Mouse (Mus musculus) yolk sac, embryonic 10.5 days (tissue): ENCODE results near the gene Clasp1.

Source experiments
- DNase-seq: peaks from one replicate; pipeline ENCODE4 v3.0.0-alpha.2; 2017; ENCODE audit warnings: low spot score

Gene Clasp1

DNA sequence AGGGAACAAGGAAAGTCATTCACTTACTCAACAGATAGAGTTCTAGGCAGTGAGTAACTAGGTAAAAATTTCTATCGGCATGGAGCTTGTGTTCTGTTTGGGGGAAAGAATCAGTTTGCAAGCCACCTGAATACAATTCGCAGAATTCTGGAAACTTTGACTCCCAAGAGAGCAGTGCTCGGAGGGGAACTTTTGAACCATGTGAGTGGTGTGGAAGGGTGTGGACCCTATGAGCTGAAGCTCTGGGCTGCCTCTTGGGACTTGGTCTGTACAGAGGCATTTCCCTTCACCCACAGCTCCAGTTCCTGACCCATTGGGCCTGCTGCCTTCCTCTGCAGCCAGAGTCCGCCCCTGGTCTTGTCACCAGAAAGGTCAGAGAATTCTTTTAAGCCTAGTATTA, 64.7 kb downstream of the Clasp1 start:
- DNase-seq, result no peak

DNA sequence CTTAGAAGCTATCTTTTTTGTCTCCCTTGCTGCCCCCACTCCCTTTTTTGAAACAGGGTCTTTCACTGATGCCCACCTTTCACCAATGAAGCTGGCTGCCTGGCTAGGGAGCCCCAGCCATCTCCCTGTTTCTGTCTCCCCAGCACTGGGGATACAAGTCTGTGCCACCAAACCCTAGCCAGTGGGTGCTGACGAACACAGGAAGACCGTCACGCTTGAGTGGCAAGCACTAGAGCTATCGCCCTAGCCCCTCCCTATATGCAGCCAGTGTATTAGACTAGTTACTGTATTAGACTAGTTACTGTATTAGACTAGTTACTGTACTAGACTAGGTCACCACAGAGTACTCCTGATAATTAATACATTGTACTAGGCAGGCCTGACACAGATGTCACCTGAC, 66.0 kb downstream of the Clasp1 start:
- DNase-seq, result no peak

DNA sequence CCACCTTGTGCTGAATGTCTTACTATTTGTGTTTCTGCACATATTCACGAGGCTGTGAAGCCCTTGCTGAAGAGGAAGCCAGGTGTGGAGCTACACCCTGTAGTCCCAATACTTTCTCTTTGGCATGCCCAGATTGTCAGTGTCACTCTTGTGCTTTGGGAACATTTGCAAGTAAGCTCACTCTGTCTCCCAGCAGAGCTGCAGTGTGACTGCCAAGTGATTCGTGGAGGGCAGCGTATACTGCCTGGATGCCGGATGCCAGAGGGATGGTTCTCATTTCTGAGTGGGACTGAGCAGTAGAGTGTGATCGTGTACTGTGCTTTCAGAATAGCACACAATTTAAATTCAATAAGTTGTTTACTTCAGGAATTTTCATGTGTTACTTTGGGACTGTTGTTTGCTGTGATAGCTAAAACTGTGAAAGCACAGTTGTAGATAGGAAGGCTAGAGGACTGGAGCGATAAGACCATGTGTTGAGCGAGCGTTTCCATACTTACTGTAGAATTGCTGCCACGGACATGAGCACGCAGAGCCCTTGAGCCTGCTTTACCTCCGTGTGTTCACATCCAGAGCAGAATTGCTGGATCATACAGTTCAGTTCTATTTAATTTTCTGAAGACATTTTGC, 68.5 kb downstream of the Clasp1 start:
- DNase-seq, result no peak

DNA sequence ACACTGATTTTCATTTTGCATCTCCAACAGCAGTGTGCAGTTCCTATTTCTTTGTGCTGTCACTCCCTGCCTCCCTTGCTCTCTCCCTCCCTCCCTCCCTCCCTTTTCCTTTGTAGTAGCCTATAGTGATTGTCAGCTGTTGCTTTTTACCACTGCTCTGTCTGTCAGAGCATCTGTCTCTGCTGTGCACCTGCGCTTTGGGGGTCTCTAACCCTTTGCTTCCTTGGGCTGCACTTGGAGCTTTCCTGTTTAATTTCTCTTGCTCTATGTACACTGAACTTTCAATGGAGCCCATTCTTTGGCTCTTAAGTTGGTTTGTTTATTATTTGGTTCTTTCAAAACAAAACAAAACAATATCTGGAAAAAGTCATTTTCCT, 69.0 kb downstream of the Clasp1 start:
- no peak for DNase-seq

DNA sequence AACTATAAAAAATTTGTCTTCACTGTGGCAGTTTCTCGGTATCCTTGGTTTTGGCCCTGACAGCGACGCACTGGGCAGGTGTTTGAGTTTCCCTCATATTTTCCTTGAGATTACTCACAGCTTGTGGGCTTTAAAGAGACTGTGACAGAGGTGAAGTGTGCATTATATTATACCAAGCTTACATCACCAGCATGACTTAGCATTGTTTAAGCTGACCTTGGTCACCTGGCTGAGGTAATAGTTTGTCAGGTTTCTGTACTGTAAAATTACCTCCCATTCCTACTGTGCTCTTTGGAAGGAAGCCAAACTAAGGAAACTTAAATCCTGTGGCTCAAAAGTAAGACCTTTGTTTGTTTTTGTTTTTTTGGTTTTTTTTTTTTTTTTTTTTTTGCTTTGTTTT, 69.4 kb downstream of the Clasp1 start:
- DNase-seq, result no peak

DNA sequence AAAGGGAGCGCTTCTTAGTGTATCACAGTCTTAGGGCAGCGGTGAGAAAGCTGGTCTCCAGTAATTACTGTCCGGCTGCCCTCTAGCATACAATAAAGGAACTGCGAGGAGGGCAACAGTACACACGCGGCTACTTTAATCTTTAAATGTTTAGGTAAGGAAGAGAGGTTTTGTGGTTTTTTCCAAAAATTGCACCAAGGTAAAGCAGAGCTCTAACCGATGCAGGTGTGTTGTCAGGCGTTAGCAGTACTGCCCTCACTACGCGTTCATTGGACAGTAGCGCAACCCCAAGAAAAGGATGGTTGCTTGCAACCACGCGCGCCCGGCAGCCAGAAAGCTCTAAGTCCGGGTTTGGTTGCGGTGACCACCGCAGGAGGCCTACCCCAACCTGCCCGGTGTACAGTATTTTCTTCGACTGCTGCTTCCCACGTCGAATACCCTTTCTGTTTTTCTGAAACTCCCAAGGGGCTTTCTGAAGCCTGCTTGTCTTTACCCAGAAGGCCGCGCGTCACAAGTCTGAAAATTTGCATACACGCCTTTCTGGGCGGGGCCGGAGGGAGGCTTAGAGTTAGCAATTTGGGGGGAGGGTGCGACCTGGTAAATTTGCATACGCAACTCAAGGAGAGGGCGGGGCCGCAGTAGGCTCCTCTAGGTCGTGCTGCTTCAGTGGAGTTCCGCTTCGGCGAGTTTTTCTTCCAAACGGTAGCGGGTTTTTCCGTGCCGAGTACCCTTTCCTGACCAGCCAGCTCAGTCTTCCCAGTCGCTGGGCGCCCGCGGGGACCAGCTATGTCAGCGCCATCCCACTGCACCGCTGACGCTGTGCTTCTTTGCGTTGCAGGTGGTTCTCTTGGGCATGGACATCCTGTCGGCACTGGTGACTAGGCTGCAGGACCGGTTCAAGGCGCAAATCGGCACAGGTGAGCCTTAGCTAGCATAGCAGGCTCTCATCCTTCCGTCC, 70.4 kb downstream of the Clasp1 start:
- DNase-seq, result peak; percentile 95

DNA sequence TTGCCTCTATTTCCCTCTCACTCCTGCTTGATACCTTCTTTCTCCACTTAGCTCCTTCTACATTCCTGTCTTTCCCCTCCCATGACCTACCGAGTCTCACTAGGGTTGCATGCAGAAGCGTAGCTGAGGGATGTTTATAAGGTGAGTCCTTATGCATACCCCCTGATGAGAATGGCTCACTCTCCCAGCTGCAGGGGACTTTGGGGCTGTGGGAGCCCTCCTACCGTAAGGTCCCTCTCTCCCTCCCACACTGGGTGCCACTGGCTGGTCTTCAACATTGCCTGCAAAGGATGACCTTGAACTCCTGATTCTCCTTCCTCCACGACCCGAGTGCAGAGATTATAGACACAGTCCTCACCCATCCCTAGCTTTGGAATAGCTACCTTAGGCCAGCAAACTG, 71.9 kb downstream of the Clasp1 start:
- DNase-seq, result no peak

DNA sequence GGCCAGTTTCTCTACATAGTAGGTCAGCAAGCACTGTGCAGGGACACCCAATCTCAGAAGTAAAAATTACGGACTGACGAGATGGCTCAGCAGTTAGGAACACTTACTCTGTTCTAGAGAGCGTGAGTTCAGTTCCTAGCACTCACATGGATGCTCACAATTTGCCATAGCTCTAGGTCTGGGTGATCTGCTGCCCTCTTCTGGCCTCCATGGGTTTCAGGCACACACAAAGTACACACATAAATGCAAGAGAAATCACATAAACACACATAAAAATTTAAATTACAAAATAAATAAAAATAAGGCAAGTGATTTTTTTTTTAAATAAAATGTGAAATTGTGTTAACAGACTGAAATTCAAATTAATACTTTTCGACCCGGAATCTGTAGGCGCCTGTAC, 77.2 kb downstream of the Clasp1 start:
- no peak for DNase-seq

DNA sequence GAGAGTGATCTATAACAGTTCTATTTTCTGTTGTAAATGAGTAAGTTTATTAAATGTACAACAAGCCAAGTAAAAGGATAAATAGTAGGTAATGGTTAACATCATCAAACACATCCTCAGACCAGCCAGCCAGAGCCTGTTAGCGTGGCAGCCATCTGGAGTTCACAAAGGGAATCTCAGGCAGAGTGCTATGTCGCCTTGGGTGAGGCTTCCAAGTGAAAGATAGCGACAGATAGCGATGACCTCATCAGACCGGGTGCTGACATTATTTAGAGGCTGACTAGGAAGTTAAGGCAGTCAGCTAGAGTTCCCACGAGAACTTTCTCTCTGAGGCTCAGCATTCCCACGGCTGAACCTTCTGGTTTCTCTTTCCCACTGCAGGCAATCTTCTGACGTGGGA, 83.5 kb downstream of the Clasp1 start:
- no peak for DNase-seq

DNA sequence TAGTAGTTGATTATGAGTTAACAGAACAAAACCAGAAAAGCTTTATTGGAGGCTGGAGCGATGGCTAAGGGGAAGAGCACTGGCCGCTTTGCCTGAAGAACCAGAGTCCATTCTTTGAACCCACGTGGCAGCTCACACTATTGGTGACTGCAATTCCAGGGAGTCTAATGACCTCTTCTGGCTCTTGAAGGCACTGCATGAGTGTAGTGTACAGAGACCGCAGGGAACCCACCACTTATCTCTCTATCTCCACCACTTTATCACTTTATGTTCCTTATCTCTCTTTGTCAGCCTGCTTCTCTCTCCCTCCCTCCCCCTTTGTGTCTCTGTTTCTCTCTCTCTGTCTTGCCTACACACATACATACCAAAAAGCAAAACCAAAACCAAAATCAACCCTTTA, 88.1 kb downstream of the Clasp1 start:
- peak; percentile 42 for DNase-seq

DNA sequence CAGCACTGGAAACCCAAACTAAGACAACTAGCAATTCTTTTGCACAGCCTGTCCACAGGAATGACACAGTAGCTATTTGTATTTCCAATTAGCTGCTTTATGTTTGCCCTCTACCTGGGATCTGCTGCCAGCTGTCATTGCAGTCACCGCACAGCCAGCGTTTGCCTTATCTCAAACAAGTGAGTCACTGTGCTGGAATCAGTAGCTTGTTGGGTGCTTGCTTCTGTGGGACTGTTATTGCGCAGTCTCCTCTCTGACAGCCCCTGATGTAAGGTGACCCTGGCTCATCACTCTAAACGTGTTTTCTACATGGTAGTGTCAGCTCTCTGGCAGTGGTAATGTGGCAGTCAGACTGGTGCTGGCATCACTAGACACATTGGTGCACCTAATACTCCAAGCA, 90.4 kb downstream of the Clasp1 start:
- DNase-seq, result no peak

DNA sequence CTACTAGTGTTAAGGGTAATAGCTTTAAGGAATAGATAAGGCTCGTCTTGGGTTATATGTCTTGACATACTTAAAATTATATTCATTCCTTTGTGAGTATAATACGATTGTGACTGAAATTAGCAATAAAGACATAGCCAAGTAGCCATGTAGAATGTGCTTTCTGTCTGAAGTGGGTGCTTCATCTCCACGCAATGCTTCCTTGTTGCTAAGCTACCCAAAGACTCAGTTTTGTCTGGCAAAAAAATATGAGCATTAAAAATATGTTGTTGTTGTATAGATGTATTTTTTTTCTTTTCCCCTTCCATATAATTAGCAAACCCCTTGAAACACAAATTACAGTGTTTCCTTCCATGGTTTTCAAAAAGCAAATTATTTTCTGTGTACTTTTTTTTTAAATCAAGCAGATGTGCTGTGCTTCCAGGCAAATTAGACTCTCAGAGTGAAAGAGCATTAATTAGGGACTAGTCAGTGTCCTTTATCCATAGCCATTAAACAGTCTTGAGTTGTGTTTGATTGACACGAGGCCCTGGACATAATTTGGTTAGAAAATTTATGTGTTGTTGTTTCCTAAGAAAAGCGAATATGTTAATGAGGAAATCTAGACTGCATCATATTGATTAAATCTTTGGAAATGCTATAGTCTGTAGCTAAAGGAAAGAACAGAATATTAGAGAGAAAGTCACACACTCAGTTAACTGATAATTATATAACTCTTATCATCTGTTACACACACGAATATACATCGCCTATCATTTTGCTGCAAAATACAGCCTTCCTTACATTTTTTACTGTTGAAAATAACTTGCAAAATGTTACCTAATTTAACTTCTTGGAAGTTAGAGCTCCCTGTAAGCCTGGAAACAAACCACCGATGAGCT, 91.9 kb downstream of the Clasp1 start:
- DNase-seq, result no peak

DNA sequence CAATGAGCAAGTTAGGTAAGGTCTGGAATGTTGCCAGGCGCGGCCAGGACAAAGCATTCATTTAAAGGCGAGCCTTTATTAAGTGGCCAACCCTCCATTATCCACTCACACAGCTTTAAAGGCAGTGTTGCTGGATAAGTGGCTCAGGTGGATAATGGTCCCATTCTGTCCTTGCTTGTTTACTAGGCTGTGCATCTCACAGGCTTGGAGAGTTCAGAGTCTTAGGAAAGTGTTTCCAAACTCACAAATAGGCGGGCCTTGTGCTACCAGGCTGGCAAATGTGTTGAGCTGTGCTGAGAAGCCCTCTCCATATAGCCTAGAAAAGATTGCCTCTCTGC, 92.5 kb downstream of the Clasp1 start:
- no peak for DNase-seq

DNA sequence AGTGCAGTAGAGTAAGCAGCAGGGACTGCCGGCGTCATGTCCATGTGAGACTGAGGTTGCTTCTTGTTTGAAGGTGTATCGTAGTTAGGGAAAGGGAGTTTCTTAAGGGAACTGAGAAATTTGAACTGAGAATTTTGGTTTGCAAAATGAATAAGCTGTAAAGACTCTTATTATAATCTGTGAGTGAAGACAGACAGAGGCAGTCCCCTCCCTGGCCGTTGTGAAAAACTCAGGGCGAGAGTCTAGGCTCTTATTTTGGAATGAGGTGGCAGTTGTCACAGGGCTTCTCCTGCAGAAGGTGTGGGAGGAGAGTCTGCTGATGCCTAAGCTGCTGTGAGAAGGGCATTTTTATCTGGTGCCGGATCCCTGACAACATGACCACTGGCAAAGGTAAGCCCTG, 92.8 kb downstream of the Clasp1 start:
- DNase-seq, result no peak

DNA sequence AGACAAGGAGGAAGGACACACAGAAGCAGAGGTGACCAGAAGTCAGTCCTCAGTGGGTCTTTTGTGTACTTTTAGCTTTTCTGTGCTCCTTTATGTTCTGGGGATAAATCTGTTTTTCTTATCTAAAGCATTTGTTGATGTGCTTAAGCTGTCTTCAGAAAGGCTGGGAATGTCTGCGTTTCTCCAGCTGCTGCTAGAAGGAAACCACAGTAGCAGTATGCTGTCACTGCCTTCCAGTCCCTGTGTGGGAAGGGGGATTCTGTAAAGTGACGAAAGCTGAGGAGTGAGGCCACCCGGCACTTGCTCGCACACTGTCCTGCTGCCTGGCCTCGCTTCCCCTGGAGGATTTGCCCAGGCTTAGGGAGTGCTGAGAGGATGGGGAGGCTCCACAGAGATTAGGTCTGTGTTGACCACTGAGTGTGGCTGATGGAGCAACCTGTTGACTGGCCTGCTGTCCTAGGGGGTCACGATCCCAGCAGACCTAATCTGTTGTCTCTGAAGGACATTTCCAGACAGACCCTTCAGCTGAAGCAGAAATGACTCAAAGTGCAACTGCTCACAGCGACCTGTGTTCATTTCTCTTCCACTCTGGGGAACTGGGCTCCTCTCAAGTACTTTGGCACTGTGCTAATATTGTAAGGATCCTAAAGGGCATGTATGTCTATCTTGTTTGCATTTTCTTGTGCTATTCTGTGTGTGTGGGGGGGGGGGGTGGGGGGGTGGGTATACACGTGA, 93.6 kb downstream of the Clasp1 start:
- no peak for DNase-seq

DNA sequence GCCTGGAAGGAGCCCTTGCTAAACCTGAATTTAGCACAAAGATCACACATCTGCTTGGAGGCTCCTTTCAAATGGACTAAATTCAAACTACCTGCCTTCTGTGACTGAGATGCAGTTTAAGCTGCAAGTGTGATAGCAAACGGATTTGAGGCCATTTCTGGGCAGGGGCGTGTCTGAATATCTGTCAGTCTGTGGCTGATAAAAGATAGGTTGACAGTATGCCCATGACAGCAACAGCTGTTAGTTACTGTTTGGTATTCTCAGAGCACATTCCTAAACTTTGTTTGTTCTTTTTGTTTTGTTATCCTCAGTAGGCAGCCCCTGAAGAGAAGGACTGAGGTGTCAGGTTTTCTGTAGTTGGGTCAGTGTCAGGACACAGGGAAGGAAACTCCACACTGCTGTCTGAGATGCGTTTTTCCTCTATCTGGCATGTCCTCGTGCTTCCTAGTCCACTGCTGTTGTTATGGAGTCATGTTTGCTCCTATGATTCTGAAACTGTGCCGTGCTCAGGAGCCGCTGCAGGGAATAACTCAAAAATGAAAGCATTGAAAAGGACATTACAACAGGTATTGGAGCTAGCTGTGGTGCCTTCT, 94.7 kb downstream of the Clasp1 start:
- DNase-seq, result no peak

DNA sequence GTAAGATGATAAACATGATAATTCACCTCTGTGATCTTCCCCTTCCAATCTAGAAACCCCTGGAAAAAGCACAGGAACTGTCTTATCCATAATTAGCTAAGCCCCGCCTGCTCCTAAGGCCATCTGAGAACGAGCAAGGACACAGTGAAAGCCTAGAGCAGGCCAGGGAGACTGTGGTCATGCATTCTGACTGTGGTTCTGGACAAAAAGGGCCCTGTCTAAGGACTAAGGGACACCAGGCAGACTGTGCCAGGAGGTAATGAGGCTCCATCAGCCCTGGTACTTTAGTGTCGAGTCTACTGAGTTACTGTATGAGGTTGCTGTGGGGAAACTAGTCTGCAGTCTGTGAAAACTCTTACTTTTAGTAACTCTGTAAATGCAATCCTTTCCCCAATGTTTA, 96.7 kb downstream of the Clasp1 start:
- DNase-seq, result no peak

DNA sequence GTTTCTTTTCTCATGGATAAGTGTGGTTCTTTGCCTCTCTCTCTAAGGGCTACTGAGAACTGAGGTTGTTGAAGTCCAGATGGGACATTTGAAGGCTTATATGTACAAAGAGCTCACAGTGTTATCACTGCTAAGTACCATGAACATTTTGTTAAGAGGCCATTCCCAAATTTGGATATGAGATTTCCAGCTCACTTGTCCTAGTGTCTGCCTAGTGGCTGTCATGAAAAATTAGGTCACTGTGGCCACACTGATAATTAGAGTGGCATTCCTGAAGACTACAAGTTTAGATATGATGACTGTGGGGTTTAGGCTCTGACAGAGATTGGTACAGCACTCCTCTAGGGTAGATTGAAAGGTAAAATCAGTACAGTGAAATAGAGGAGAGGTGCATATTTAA, 97.2 kb downstream of the Clasp1 start:
- no peak for DNase-seq

DNA sequence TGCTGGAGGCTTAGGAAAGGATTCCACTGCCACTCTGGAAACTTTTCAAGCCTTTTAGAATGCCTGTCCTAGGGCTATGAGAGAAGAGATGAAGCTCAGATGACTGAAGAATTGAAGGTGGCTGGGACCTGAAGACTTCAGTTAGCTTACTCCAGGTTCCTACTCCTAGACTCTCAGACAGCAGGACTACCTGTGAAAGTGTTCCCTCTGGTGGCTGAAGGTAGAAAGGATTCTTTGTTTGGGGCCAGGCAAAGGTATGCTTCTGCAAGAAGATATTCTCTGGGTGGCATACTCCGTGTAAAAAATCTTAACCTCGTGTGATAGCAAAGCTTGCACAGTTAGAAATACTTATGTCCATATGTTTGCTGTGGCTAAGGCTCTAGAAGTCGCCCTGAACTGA, 104.0 kb downstream of the Clasp1 start:
- DNase-seq, result no peak

DNA sequence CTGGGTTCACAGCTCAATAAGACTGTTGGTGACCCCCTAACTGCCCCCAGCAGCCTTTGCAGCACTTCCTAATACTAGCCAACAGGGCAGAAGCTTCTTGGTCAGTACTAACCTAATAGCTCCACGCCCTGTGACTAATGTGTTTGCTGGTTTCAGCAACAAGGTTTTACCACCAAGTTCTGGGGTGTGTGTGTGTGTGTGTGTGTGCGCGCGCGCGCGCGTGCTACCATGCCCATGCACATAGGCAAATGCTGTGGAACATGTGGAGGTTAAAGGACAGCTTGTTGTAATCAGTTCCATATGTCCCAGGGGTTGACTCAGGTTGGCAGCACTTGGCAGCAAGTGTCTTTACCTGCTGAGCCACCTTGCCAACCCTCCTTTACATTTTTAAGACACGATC, 105.7 kb downstream of the Clasp1 start:
- DNase-seq, result no peak

DNA sequence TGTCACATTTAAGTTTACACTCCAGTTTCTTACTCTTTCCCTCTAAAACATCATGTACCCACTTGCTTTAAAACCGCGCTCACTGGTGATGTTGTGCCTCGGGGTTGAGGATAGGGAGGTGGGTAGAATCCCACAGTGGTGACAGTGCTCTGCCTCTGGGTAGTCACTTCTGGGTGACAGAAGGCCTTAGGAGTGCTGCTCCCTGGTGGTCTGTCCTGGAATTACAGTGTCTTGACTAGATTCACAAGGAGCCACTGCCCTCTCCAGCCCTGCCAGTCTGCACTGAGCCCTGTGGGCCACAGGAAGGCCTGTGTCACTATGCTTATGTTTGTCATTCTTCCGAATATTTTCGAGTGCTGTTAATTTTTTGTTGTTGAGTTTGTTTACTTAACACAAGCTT, 109.5 kb downstream of the Clasp1 start:
- DNase-seq, result peak; percentile 45

DNA sequence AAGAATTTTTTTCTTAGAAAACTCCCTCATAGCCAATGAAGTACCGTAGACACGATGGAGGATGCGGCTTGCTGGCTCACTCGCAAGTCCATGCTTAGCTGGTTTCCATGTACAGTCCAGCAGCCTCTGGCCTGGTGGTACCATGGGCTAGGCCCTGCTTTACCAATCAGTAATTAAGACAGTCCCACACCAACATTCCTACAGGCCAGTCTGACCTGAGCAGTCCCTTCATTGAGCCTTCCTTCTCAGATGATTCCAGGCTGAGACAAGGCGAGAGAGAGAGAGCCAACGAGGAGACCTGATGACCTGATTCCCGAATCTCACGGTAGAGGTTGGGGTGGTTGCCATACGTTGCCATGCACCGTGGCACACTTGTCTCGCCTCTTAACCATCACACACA, 111.7 kb downstream of the Clasp1 start:
- DNase-seq, result no peak
